Mouse (Mus musculus) embryonic fibroblast, embryonic 13.5 days (primary cell): ENCODE measurements around the gene Napsa. TPM values are rescaled to one million over a fixed set of nuclear protein-coding genes. Genes with fewer than 3 reads are reported as not detected.

Experiments
- H3K27ac ChIP-seq: 2 replicates; pipeline ENCODE4 v1.5.1; 2012; ENCODE audit warnings: low read length, control low read depth, inconsistent platforms; ENCODE audit not compliant: insufficient read depth
- H3K4me1 ChIP-seq: 2 replicates; pipeline ENCODE4 v1.6.1; 2011; ENCODE audit warnings: low read length; ENCODE audit not compliant: control insufficient read depth, insufficient read depth
- H3K4me3 ChIP-seq: 2 replicates; pipeline ENCODE4 v1.5.1; 2011; ENCODE audit warnings: mild to moderate bottlenecking, control low read depth, low read length; ENCODE audit not compliant: insufficient read depth
- CTCF ChIP-seq: IDR thresholded peaks from 2 replicates; pipeline ENCODE4 v1.5.1; 2011; ENCODE audit warnings: mild to moderate bottlenecking, control low read depth, low read length, moderate library complexity, borderline replicate concordance; ENCODE audit not compliant: insufficient read depth
- POLR2A ChIP-seq: IDR thresholded peaks from 2 replicates; pipeline ENCODE4 v1.6.1; 2011; ENCODE audit warnings: low read depth, mild to moderate bottlenecking, control low read depth, low read length, moderate library complexity
- polyA plus RNA-seq: library from polyadenylated mRNA; stranded (reverse); fragments of >200 nt; gene quantifications from 2 replicates; pipeline ENCODE4 v1.2.4, GENCODE M21; 2011; ENCODE audit warnings: low read depth; ENCODE audit not compliant: missing spikeins, insufficient read length

Gene Napsa
- polyA plus RNA-seq, 1 experiment: not detected

- Histone ChIP-seq H3K27ac (no peak overlapping the region), H3K4me1 (no peaks in the 10 kb centered on the region), H3K4me3 (no peak overlapping the region)
- TF ChIP-seq CTCF (no peak), POLR2A (no peak)
These were observed 6.8 kb upstream of the Napsa start for GRCm38 (mm10) chr7:44565414-44565813.

- TF ChIP-seq POLR2A (no peak), CTCF (no peak)
- H3K4me3 ChIP-seq: no peak overlapping the region
- H3K27ac ChIP-seq: no peak overlapping the region
- H3K4me1 ChIP-seq: no peaks in the 10 kb centered on the region
These were observed 3.4 kb upstream of the Napsa start for GRCm38 (mm10) chr7:44568803-44569202.

- no peak overlapping the region for H3K27ac ChIP-seq
- no peak overlapping the region for H3K4me3 ChIP-seq
- no peak for TF ChIP-seq POLR2A
- no peak for TF ChIP-seq CTCF
- no peaks in the 10 kb centered on the region for H3K4me1 ChIP-seq
These were observed 1.2 kb upstream of the Napsa start for GRCm38 (mm10) chr7:44570989-44571388.

- H3K4me3 ChIP-seq: no peak overlapping the region
- TF ChIP-seq POLR2A: no peak
- TF ChIP-seq CTCF: no peak
- no peaks in the 10 kb centered on the region for H3K4me1 ChIP-seq
- H3K27ac ChIP-seq: no peak overlapping the region
These were observed 369 bp upstream of the Napsa start for GRCm38 (mm10) chr7:44571811-44572210.

- TF ChIP-seq CTCF: no peak
- no peak for TF ChIP-seq POLR2A
- H3K27ac ChIP-seq: no peak overlapping the region
- H3K4me1 ChIP-seq: no peaks in the 10 kb centered on the region
- H3K4me3 ChIP-seq: no peak overlapping the region
These were observed 840 bp downstream of the Napsa start for GRCm38 (mm10) chr7:44572956-44573484.

GRCm38 (mm10) chr7:44576333-44576844 is 4.2 kb downstream of the Napsa start:
- Histone ChIP-seq H3K4me3 (no peak overlapping the region), H3K4me1 (no peaks in the 10 kb centered on the region), H3K27ac (no peak overlapping the region)
- TF ChIP-seq CTCF: no peak
- no peak for TF ChIP-seq POLR2A

GRCm38 (mm10) chr7:44581637-44582036 is 9.5 kb downstream of the Napsa start:
- TF ChIP-seq CTCF (no peak), POLR2A (no peak)
- Histone ChIP-seq H3K4me3 (no peak overlapping the region), H3K4me1 (no peaks in the 10 kb centered on the region), H3K27ac (no peak overlapping the region)

- H3K4me3 ChIP-seq: no peak overlapping the region
- H3K27ac ChIP-seq: no peak overlapping the region
- TF ChIP-seq CTCF (no peak), POLR2A (no peak)
These were observed 10.5 kb downstream of the Napsa start for GRCm38 (mm10) chr7:44582709-44583108.

GRCm38 (mm10) chr7:44583146-44583545 is 11.0 kb downstream of the Napsa start:
- H3K4me3 ChIP-seq: no peak overlapping the region
- H3K4me1 ChIP-seq: no peaks in the 10 kb centered on the region
- no peak overlapping the region for H3K27ac ChIP-seq
- TF ChIP-seq POLR2A (no peak), CTCF (no peak)

More at GRCm38 (mm10) chr7:44582709-44583108, 10.5 kb downstream of the Napsa start:
- no peaks in the 10 kb centered on the region for H3K4me1 ChIP-seq

- Histone ChIP-seq H3K27ac (no peak overlapping the region), H3K4me1 (no peaks in the 10 kb centered on the region), H3K4me3 (no peak overlapping the region)
- no peak for TF ChIP-seq CTCF
- TF ChIP-seq POLR2A: no peak
These were observed 12.2 kb downstream of the Napsa start for GRCm38 (mm10) chr7:44584265-44584804.
